Mouse (Mus musculus): ENCODE results near the gene Zfp180. TPM values are rescaled to one million over a fixed set of nuclear protein-coding genes. Genes with fewer than 3 reads are reported as not detected.
A peak's percentile ranks its signal among the peaks of the same experiment; 100 is the strongest.

Gene Zfp180
- polyA plus RNA-seq, 1 experiment: 9.0 TPM

DNA sequence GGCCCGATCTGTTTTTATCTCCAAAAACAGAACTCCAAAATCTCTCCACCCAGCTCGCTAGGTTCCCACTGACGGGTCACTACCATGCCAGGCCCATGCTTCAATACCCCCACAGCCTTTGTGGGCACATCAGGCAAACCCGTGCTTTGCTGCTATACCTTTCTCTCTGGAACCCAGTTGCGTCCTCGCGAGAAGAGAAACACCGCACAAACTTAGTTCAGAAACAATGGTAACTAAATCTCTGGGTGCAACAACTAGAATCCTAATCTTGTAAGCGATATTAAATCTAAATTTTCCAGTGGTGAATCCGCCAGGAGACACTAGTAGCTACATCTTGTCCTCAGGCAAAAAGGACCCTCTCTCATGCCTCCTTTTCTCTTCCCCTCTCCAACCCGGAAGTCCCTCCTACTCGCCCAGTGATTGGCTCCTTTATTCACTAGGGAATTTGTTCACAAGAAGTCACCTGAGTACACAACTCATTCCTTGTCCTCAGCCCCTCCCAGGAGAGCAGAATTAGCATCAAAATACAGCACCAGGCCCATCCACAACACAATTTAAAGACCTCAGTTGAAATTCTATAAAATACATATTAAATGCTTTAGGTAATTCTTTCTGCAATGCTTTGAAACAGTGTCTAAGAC is 5.9 kb downstream of the Zfp180 start:
- Histone ChIP-seq H3K4me2 (ENCODE audit: low read depth) (no peak overlapping the region), H3K27me3 (ENCODE audit: control insufficient read depth, insufficient read depth, insufficient read length) (no peaks in the 10 kb centered on the region), H3K4me3 (no peak overlapping the region), H3K79me2 (ENCODE audit: control insufficient read depth, insufficient read depth) (peaks cover 34% of the 10 kb centered on the region), H3K36me3 (ENCODE audit: control insufficient read depth, insufficient read depth) (peaks cover 4% of the 10 kb centered on the region), H3ac (ENCODE audit: control insufficient read depth, insufficient read length) (no peak overlapping the region)
- TF ChIP-seq MYOD1 (IDR thresholded peaks at IDR 0.05; ENCODE audit: control insufficient read depth in 1 of 3, insufficient read length in 2 of 3, low read depth in 2 of 3): no peak

- H3K79me2 ChIP-seq (ENCODE audit: control insufficient read depth, insufficient read depth): no peaks in the 10 kb centered on the region
- no peak overlapping the region for H3K4me3 ChIP-seq
- no peaks in the 10 kb centered on the region for H3K27me3 ChIP-seq (ENCODE audit: control insufficient read depth, insufficient read depth, insufficient read length)
- TF ChIP-seq E2F4 (IDR thresholded peaks at IDR 0.05; ENCODE audit: insufficient read depth) (no peak), POLR2A (IDR thresholded peaks at IDR 0.05; ENCODE audit: insufficient read length, low read depth) (no peak), REST (IDR thresholded peaks at IDR 0.05; ENCODE audit: insufficient read depth, insufficient read length) (no peak), MYOD1 (IDR thresholded peaks at IDR 0.05; ENCODE audit: control insufficient read depth in 1 of 3, insufficient read length in 2 of 3, low read depth in 2 of 3) (no peak), MYOG (IDR thresholded peaks at IDR 0.05; ENCODE audit: control insufficient read depth in 1 of 3, insufficient read depth in 1 of 3, insufficient read length in 2 of 3, low read depth in 2 of 3) (no peak), TCF3 (IDR thresholded peaks at IDR 0.05; ENCODE audit: insufficient read length, low read depth) (no peak), TCF12 (IDR thresholded peaks at IDR 0.05; ENCODE audit: insufficient read depth, poor library complexity, severe bottlenecking) (no peak), SRF (IDR thresholded peaks at IDR 0.05; ENCODE audit: control insufficient read depth, insufficient read length, low read depth) (no peak), USF1 (IDR thresholded peaks at IDR 0.05; ENCODE audit: low read depth) (no peak), POLR2AphosphoS2 (IDR thresholded peaks at IDR 0.05; ENCODE audit: insufficient read length, low read depth) (no peak), MAX (IDR thresholded peaks at IDR 0.05; ENCODE audit: low read depth) (no peak), CEBPB (IDR thresholded peaks at IDR 0.05; ENCODE audit: insufficient read depth, poor library complexity, severe bottlenecking) (no peak)
- H3K4me2 ChIP-seq (ENCODE audit: low read depth): no peak overlapping the region
- H3K36me3 ChIP-seq (ENCODE audit: control insufficient read depth, insufficient read depth): peaks cover 43% of the 10 kb centered on the region
- H3ac ChIP-seq (ENCODE audit: control insufficient read depth, insufficient read length): no peak overlapping the region
Observed at GRCm38 (mm10) chr7:24104403-24104802, 22.7 kb downstream of the Zfp180 start.

DNA sequence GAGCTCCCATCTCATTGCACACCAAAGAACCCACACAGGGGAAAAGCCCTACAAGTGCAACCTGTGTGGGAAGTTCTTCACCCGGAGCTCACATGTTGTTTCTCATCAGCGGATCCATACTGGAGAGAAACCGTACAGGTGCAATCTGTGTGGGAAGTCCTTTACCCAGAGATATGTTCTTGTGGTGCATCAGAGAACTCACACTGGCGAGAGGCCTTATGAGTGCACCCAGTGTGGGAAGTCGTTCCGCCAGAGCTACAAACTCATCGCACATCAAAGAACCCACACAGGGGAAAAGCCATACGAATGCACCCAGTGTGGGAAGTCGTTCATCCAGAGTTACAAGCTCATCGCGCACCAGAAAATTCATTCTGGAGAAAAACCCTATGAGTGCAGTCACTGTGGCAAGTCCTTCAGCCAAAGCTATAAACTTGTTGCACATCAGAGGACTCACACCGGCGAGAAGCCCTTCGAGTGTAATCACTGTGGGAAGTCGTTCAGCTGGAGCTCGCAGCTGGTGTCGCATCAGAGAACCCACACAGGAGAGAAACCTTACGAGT is 23.5 kb downstream of the Zfp180 start:
- no peak for TF ChIP-seq USF1 (IDR thresholded peaks at IDR 0.05; ENCODE audit: low read depth)
- TF ChIP-seq SRF (IDR thresholded peaks at IDR 0.05; ENCODE audit: control insufficient read depth, insufficient read length, low read depth): no peak
- no peak for TF ChIP-seq CEBPB (IDR thresholded peaks at IDR 0.05; ENCODE audit: insufficient read depth, poor library complexity, severe bottlenecking)
- TF ChIP-seq MYOD1 (IDR thresholded peaks at IDR 0.05; ENCODE audit: control insufficient read depth in 1 of 3, insufficient read length in 2 of 3, low read depth in 2 of 3): no peak
- TF ChIP-seq E2F4 (IDR thresholded peaks at IDR 0.05; ENCODE audit: insufficient read depth): no peak
- H3K79me2 ChIP-seq (ENCODE audit: control insufficient read depth, insufficient read depth): no peaks in the 10 kb centered on the region
- peaks cover 43% of the 10 kb centered on the region for H3K36me3 ChIP-seq (ENCODE audit: control insufficient read depth, insufficient read depth)
- no peak overlapping the region for H3K4me3 ChIP-seq
- H3ac ChIP-seq (ENCODE audit: control insufficient read depth, insufficient read length): no peak overlapping the region
- no peak overlapping the region for H3K4me2 ChIP-seq (ENCODE audit: low read depth)
- H3K27me3 ChIP-seq (ENCODE audit: control insufficient read depth, insufficient read depth, insufficient read length): no peaks in the 10 kb centered on the region

- no peak overlapping the region for H3K4me2 ChIP-seq (ENCODE audit: low read depth)
- H3K4me3 ChIP-seq: no peak overlapping the region
- H3K27me3 ChIP-seq (ENCODE audit: control insufficient read depth, insufficient read depth, insufficient read length): no peaks in the 10 kb centered on the region
- H3K79me2 ChIP-seq (ENCODE audit: control insufficient read depth, insufficient read depth): no peaks in the 10 kb centered on the region
- peaks cover 17% of the 10 kb centered on the region for H3K36me3 ChIP-seq (ENCODE audit: control insufficient read depth, insufficient read depth)
- H3ac ChIP-seq (ENCODE audit: control insufficient read depth, insufficient read length): no peak overlapping the region
- TF ChIP-seq POLR2AphosphoS2 (IDR thresholded peaks at IDR 0.05; ENCODE audit: insufficient read length, low read depth): no peak
- TF ChIP-seq TCF12 (IDR thresholded peaks at IDR 0.05; ENCODE audit: insufficient read depth, poor library complexity, severe bottlenecking): no peak
- TF ChIP-seq TCF3 (IDR thresholded peaks at IDR 0.05; ENCODE audit: insufficient read length, low read depth): no peak
- no peak for TF ChIP-seq POLR2A (IDR thresholded peaks at IDR 0.05; ENCODE audit: insufficient read length, low read depth)
- TF ChIP-seq REST (IDR thresholded peaks at IDR 0.05; ENCODE audit: insufficient read depth, insufficient read length): no peak
- no peak for TF ChIP-seq CEBPB (IDR thresholded peaks at IDR 0.05; ENCODE audit: insufficient read depth, poor library complexity, severe bottlenecking)
- TF ChIP-seq MYOG (IDR thresholded peaks at IDR 0.05; ENCODE audit: control insufficient read depth in 1 of 3, insufficient read depth in 1 of 3, insufficient read length in 2 of 3, low read depth in 2 of 3): no peak
- no peak for TF ChIP-seq SRF (IDR thresholded peaks at IDR 0.05; ENCODE audit: control insufficient read depth, insufficient read length, low read depth)
- TF ChIP-seq E2F4 (IDR thresholded peaks at IDR 0.05; ENCODE audit: insufficient read depth): no peak
- TF ChIP-seq USF1 (IDR thresholded peaks at IDR 0.05; ENCODE audit: low read depth): no peak
- no peak for TF ChIP-seq MAX (IDR thresholded peaks at IDR 0.05; ENCODE audit: low read depth)
Observed at GRCm38 (mm10) chr7:24110839-24111238, 29.1 kb downstream of the Zfp180 start.

DNA sequence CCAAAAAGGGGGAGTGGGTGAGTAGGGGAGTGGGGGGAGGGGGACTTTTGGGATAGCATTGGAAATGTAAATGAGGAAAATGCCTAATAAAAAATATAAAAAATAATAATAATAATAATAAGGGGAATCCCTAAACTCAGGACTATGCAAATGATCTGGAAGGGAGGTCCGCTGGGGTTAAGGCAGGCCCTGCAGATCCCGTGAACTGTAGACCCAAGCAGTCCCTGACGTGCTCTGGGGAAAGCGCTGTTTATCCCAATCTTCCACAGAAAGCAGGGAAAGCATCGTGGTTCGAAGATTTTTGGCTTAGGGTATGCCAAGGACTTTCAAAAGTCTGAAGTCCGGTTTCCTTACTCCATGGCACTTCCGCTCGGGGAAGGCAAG is 30.0 kb downstream of the Zfp180 start:
- no peak for TF ChIP-seq MAX (IDR thresholded peaks at IDR 0.05; ENCODE audit: low read depth)
- Histone ChIP-seq H3ac (ENCODE audit: control insufficient read depth, insufficient read length) (peak overlapping the region; percentile 11), H3K79me2 (ENCODE audit: control insufficient read depth, insufficient read depth) (no peaks in the 10 kb centered on the region), H3K4me2 (ENCODE audit: low read depth) (peak overlapping the region; percentile 20), H3K4me3 (peak overlapping the region; percentile 73), H3K36me3 (ENCODE audit: control insufficient read depth, insufficient read depth) (peaks cover 9% of the 10 kb centered on the region), H3K27me3 (ENCODE audit: control insufficient read depth, insufficient read depth, insufficient read length) (no peaks in the 10 kb centered on the region)
